Mouse (Mus musculus): Measurements from ENCODE around the gene Duoxa2. TPM values are rescaled to one million over a fixed set of nuclear protein-coding genes. Genes with fewer than 3 reads are reported as not detected.

Duoxa2 gene
- polyA plus RNA-seq, 1 experiment, result 324 TPM

DNA sequence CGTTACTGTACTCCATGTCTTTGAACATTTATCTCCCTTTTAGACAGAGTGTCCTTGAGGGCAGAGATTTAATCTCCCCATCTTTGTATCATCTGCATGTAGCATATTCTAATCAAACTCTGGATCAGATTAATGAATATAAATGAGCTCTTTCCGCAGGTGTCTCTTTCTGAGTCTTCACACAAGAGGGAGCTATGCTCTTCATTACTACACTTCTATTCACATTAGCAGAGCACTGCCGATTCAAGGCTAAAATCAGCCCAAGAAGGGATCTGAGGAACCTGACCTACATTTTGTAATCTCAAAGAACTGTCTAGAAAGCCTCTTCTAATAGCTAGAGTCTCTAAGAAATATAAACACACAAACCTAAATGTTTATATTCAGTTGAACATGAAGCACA lies 10.9 kb downstream of the Duoxa2 start:
- Histone ChIP-seq H3K4me1 (ENCODE audit: control insufficient read depth, insufficient read depth, insufficient read length, low read length) (peaks cover 7% of the 10 kb centered on the region), H3K27ac (ENCODE audit: insufficient read depth, low read depth, low read length) (no peak overlapping the region), H3K27me3 (ENCODE audit: control insufficient read depth, insufficient read depth, low read length) (peaks cover 13% of the 10 kb centered on the region), H3K4me3 (ENCODE audit: low read depth, low read length) (no peak overlapping the region), H3K36me3 (ENCODE audit: control insufficient read depth, insufficient read depth, low read length) (no peaks in the 10 kb centered on the region)
- TF ChIP-seq CTCF (IDR thresholded peaks at IDR 0.05; ENCODE audit: extremely low read depth, insufficient read length, insufficient replicate concordance, low read depth, low read length), result no peak
- TF ChIP-seq POLR2A (IDR thresholded peaks at IDR 0.05; ENCODE audit: low read depth, low read length), result no peak
- 31% methylated on average over 3 of the region's 3 CpGs for whole genome bisulfite sequencing

DNA sequence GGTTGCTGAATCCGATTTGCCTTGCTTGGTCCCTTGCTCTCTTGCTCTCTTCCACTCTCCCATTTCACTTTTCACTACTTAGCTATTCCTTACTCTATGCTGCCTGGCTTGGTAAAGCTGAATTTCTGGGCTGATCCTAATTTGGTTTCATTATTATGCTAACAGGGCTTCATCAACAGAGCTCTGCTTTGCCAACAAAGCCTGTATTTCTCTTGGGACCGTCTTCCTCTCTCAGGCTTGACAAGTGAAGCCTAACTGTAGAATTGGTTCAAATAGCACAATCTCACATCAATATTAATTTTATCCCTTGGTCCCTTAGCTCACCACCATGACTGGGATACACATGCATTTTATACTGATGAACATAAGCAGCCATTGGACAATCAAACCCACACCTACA lies 12.9 kb downstream of the Duoxa2 start:
- 70% methylated on average over 2 of the region's 2 CpGs for WGBS
- Histone ChIP-seq H3K36me3 (ENCODE audit: control insufficient read depth, insufficient read depth, low read length) (no peaks in the 10 kb centered on the region), H3K4me1 (ENCODE audit: control insufficient read depth, insufficient read depth, insufficient read length, low read length) (peaks cover 7% of the 10 kb centered on the region), H3K27ac (ENCODE audit: insufficient read depth, low read depth, low read length) (no peak overlapping the region), H3K27me3 (ENCODE audit: control insufficient read depth, insufficient read depth, low read length) (peaks cover 11% of the 10 kb centered on the region), H3K4me3 (ENCODE audit: low read depth, low read length) (no peak overlapping the region)
- TF ChIP-seq CTCF (IDR thresholded peaks at IDR 0.05; ENCODE audit: extremely low read depth, insufficient read length, insufficient replicate concordance, low read depth, low read length), result no peak

DNA sequence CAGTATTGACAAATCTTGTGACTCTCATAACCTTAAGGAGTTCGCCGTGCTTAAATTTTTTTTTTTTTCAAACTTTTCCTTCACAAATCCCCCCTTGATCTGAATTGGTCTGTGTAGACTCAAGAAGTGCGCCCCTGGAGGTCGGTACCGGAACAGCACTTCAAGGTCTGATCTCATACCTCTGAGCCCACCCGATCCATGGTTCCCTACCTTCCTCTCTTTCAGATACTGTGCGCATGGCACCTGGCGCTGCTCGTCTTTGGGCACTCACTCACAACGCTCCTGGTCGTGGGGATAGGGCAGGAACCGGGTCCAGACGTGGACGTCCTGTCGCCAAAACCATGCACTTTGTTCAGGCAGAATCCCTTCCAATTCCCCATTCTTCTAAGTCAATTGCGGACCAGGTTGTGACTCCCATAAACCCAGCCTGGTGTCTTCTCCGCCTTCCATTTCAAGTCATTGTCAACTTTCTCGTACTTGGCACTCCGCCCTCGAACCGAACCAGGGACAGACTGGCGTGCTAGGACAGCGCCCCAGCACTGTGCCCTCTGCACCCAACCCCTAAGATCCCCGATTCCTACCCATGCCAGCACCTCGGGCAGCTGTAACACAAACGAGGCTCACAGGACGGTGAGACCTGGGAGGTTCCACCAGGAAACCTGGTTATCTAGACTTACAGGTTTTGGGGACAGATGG lies 14.2 kb downstream of the Duoxa2 start:
- Histone ChIP-seq H3K4me3 (ENCODE audit: low read depth, low read length) (peak overlapping the region; percentile 57), H3K36me3 (ENCODE audit: control insufficient read depth, insufficient read depth, low read length) (no peaks in the 10 kb centered on the region), H3K27ac (ENCODE audit: insufficient read depth, low read depth, low read length) (no peak overlapping the region), H3K4me1 (ENCODE audit: control insufficient read depth, insufficient read depth, insufficient read length, low read length) (peaks cover 7% of the 10 kb centered on the region), H3K27me3 (ENCODE audit: control insufficient read depth, insufficient read depth, low read length) (peaks cover 5% of the 10 kb centered on the region; the same call in 1 of the 2 replicates)
- 1% methylated on average over 27 of the region's 27 CpGs for WGBS
- peak; percentile 75; the same call in 1 of the 2 replicates for TF ChIP-seq CTCF (IDR thresholded peaks at IDR 0.05; ENCODE audit: extremely low read depth, insufficient read length, insufficient replicate concordance, low read depth, low read length)
- peak; percentile 5; the same call in 1 of the 2 replicates for TF ChIP-seq POLR2A (IDR thresholded peaks at IDR 0.05; ENCODE audit: low read depth, low read length)

DNA sequence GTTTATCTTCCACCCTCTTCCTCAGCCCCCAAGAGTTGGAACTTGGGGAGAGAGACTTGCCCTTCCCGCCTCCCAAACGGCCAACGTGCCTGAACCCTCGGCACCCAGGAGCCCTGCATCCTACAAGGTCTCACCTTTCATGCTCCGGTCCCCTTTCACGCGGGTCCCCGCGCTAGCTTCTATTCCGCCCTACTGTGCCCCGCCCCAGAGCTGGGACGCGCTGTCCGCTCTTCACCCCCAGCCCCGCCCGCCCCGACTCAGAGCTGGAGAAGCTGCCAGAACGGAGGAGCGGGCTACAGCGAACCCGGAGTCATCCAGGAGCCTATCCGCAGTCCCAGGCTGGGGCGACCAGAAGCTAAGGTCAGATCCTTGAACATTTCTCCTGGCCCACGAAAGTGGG lies 14.8 kb downstream of the Duoxa2 start, which contains the start of gene Duoxa1:
Gene Duoxa1, minus strand, starts transcription at position 195 of the 400 bp plus-strand sequence.
- peaks cover 7% of the 10 kb centered on the region for H3K4me1 ChIP-seq (ENCODE audit: control insufficient read depth, insufficient read depth, insufficient read length, low read length)
- H3K27ac ChIP-seq (ENCODE audit: insufficient read depth, low read depth, low read length), result no peak within 1 kb of the TSS
- TF ChIP-seq POLR2A (IDR thresholded peaks at IDR 0.05; ENCODE audit: low read depth, low read length) (no peak), CTCF (IDR thresholded peaks at IDR 0.05; ENCODE audit: extremely low read depth, insufficient read length, insufficient replicate concordance, low read depth, low read length) (no peak)
- 6% methylated on average over 24 of the region's 24 CpGs for WGBS
- peak within 1 kb of the TSS; percentile 57 for H3K4me3 ChIP-seq (ENCODE audit: low read depth, low read length)
- H3K36me3 ChIP-seq (ENCODE audit: control insufficient read depth, insufficient read depth, low read length), result no peaks in the 10 kb centered on the region
- H3K27me3 ChIP-seq (ENCODE audit: control insufficient read depth, insufficient read depth, low read length), result peaks cover 5% of the 10 kb centered on the region; the same call in 1 of the 2 replicates

DNA sequence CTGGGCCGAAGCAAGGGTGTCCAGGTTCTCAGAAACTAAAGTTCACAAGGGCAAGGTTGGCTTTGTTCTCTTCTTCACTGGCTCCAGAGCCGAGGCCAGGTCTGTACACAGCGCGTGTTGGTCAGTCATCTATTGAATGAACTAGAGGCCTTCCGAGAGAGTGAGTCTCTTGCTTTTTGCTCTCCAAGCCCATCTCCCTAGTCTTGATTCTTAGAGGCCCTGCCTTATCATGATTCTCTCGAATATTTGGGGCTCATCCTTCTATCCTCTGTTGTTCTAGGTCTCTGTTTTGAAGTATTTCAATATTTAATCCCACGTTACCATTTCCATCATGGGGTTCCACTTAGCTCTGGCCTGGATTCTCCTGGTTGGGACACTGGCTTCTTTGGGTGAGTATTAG lies 16.7 kb downstream of the Duoxa2 start, which contains the start of gene Duox1:
Gene Duox1, plus strand, starts transcription at position 301 of the 400 bp plus-strand sequence.
- Histone ChIP-seq H3K27me3 (ENCODE audit: control insufficient read depth, insufficient read depth, low read length) (peaks cover 5% of the 10 kb centered on the region; the same call in 1 of the 2 replicates), H3K36me3 (ENCODE audit: control insufficient read depth, insufficient read depth, low read length) (no peaks in the 10 kb centered on the region), H3K4me1 (ENCODE audit: control insufficient read depth, insufficient read depth, insufficient read length, low read length) (peaks cover 7% of the 10 kb centered on the region), H3K4me3 (ENCODE audit: low read depth, low read length) (no peak within 1 kb of the TSS), H3K27ac (ENCODE audit: insufficient read depth, low read depth, low read length) (no peak within 1 kb of the TSS)
- no peak for TF ChIP-seq POLR2A (IDR thresholded peaks at IDR 0.05; ENCODE audit: low read depth, low read length)
- no peak for TF ChIP-seq CTCF (IDR thresholded peaks at IDR 0.05; ENCODE audit: extremely low read depth, insufficient read length, insufficient replicate concordance, low read depth, low read length)
- 89% methylated on average over 7 of the region's 7 CpGs for WGBS

DNA sequence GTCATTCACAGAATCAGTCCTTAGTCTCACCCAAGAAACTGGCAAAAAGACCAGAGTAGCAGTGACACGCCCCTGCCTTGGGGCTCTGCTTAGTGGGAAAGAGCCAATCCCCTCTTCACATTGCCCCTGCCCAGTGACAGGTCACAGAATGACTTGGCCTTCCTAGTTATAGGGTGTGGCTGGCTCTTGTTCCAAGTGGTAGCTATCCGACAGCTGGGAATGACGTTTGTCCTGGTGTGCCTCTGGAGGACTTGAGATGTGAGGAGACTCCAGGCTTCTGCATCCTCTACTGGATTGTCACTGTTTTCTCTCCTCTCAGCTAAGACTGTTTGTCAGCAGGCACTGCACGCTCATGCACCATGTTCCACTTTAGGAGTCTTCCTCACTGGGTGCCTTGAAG lies 18.7 kb downstream of the Duoxa2 start:
- H3K27ac ChIP-seq (ENCODE audit: insufficient read depth, low read depth, low read length), result no peak overlapping the region
- WGBS, result 42% methylated on average over 4 of the region's 4 CpGs
- no peak for TF ChIP-seq CTCF (IDR thresholded peaks at IDR 0.05; ENCODE audit: extremely low read depth, insufficient read length, insufficient replicate concordance, low read depth, low read length)
- no peak for TF ChIP-seq POLR2A (IDR thresholded peaks at IDR 0.05; ENCODE audit: low read depth, low read length)

DNA sequence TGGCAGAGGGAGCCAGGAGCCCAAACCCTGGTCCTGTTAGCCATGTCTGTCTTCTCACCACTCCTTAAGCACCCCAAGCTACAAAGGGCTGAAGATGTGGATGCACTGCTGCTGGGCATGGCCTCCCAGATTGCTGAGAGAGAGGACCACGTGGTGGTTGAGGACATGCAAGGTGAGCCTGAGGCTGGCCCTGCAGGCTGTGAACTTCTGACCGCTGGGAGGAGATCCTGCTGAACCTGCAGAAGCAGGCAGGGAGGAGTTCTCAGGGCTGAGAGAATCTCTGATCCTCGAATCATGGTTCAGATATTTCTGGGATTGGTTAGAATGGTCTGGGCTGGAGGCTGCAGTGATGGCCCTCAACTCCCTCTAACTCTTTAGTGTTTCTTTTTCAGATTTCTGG lies 25.3 kb downstream of the Duoxa2 start:
- Histone ChIP-seq H3K27me3 (ENCODE audit: control insufficient read depth, insufficient read depth, low read length) (no peaks in the 10 kb centered on the region), H3K4me3 (ENCODE audit: low read depth, low read length) (no peak overlapping the region), H3K27ac (ENCODE audit: insufficient read depth, low read depth, low read length) (no peak overlapping the region), H3K4me1 (ENCODE audit: control insufficient read depth, insufficient read depth, insufficient read length, low read length) (no peaks in the 10 kb centered on the region; the same call in 1 of the 2 replicates), H3K36me3 (ENCODE audit: control insufficient read depth, insufficient read depth, low read length) (no peaks in the 10 kb centered on the region)
- WGBS, result 64% methylated on average over 3 of the region's 3 CpGs
- TF ChIP-seq POLR2A (IDR thresholded peaks at IDR 0.05; ENCODE audit: low read depth, low read length) (no peak), CTCF (IDR thresholded peaks at IDR 0.05; ENCODE audit: extremely low read depth, insufficient read length, insufficient replicate concordance, low read depth, low read length) (no peak)

More for the DNA sequence above, 18.7 kb downstream of the Duoxa2 start:
- peaks cover 7% of the 10 kb centered on the region for H3K4me1 ChIP-seq (ENCODE audit: control insufficient read depth, insufficient read depth, insufficient read length, low read length)
- H3K4me3 ChIP-seq (ENCODE audit: low read depth, low read length), result no peak overlapping the region
- peaks cover 5% of the 10 kb centered on the region; the same call in 1 of the 2 replicates for H3K27me3 ChIP-seq (ENCODE audit: control insufficient read depth, insufficient read depth, low read length)
- no peaks in the 10 kb centered on the region for H3K36me3 ChIP-seq (ENCODE audit: control insufficient read depth, insufficient read depth, low read length)
